Mouse (Mus musculus): ENCODE data around the gene Slc22a14.

- no peak for TF ChIP-seq CTCF (IDR thresholded peaks at IDR 0.05; ENCODE audit: low read depth, low read length)
- no peak for TF ChIP-seq POLR2A (IDR thresholded peaks at IDR 0.05; ENCODE audit: borderline replicate concordance, low read depth, low read length)
Observed at GRCm38 (mm10) chr9:119155826-119156225, 209.5 kb downstream of the Slc22a14 start.

Measured in bone marrow macrophage, adult 2 months (primary cell).